Mouse (Mus musculus): ENCODE data around the gene Sv2a. TPM values are rescaled to one million over a fixed set of nuclear protein-coding genes. Genes with fewer than 3 reads are reported as not detected.
A peak's percentile ranks its signal among the peaks of the same experiment; 100 is the strongest.

Gene Sv2a
- polyA plus RNA-seq, 1 experiment, result 0.92 TPM

GRCm38 (mm10) chr3:96219661-96220130 is 38.7 kb downstream of the Sv2a start, which contains the start of the genes Bola1 and Hist2h2ab:
Bola1 (minus strand) TSS chr3:96219709.
Hist2h2ab (plus strand) TSS chr3:96219865.
- Histone ChIP-seq H3K4me1 (ENCODE audit: control insufficient read depth, insufficient read depth, low read length) (peaks cover 14% of the 10 kb centered on the region), H3K4me3 (ENCODE audit: insufficient read depth, low read length) (peak within 1 kb of the TSS; percentile 83), H3K27ac (ENCODE audit: insufficient read depth, low read depth, low read length) (peak within 1 kb of the TSS; percentile 94)
- no peak for TF ChIP-seq POLR2A (IDR thresholded peaks at IDR 0.05; ENCODE audit: borderline replicate concordance, low read depth, low read length)
- no peak for TF ChIP-seq CTCF (IDR thresholded peaks at IDR 0.05; ENCODE audit: low read depth, low read length)

DNA sequence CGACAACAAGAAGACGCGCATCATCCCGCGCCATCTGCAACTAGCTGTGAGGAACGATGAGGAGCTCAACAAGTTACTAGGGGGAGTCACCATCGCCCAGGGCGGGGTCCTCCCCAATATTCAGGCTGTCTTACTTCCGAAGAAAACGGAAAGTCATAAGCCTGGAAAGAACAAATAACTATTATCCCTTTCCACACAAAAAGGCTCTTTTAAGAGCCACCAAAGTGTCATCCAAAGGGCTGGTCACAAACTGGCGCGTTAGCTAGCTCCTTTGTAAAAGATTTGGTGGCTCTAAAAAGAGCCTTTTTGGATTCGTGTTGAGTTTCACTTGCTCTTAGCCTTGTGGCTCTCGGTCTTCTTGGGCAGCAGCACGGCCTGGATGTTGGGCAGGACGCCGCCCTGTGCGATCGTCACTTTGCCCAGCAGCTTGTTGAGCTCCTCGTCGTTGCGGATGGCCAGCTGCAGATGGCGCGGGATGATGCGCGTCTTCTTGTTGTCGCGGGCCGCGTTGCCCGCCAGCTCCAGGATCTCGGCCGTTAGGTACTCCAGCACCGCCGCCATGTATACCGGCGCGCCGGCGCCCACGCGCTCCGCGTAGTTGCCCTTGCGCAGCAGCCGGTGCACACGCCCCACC is 39.3 kb downstream of the Sv2a start:
- Histone ChIP-seq H3K27ac (ENCODE audit: insufficient read depth, low read depth, low read length) (peak overlapping the region; percentile 94), H3K4me3 (ENCODE audit: insufficient read depth, low read length) (peak overlapping the region; percentile 83), H3K4me1 (ENCODE audit: control insufficient read depth, insufficient read depth, low read length) (peaks cover 20% of the 10 kb centered on the region)
- TF ChIP-seq POLR2A (IDR thresholded peaks at IDR 0.05; ENCODE audit: borderline replicate concordance, low read depth, low read length), result 0 out of 2 replicates have a peak, but pooled peaks have one; percentile 3

DNA sequence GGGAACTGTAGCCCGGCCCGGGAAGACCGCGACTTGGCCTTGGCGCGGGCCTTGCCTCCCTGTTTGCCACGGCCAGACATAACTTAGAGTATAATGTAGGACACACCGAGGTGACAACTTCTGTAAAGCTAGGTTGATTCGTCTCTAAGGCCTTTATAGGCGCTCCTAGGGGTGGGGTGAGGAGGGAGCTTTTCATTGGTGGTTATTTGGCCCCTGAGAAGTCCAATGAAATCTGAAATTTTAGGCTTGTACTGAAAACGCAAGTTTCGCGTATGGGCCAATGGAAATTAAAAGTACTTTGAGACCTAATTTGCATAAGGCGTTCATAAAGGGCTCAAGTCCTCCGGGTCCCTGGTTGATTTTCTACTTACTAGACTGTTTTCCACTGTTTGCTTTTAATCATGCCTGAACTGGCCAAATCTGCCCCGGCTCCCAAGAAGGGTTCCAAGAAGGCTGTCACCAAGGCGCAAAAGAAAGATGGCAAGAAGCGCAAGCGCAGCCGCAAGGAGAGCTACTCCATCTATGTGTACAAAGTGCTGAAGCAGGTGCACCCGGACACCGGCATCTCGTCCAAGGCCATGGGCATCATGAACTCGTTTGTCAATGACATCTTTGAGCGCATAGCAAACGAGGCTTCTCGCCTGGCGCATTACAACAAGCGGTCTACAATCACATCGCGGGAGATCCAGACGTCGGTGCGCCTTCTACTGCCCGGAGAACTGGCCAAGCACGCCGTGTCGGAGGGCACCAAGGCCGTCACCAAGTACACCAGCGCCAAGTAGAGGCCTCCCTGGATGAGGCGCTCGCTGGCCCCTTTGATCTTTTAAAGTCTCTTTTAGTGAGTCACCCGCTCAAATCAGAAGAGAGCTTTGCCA is 40.1 kb downstream of the Sv2a start, which contains the start of the genes Hist2h2ac and Hist2h2be:
TSS of gene Hist2h2ac (minus strand) at position 116 of the 875 bp plus-strand sequence.
TSS of gene Hist2h2be (plus strand) at position 355 of the 875 bp plus-strand sequence.
- Histone ChIP-seq H3K4me1 (ENCODE audit: control insufficient read depth, insufficient read depth, low read length) (peaks cover 27% of the 10 kb centered on the region), H3K27ac (ENCODE audit: insufficient read depth, low read depth, low read length) (peak within 1 kb of the TSS; percentile 94), H3K4me3 (ENCODE audit: insufficient read depth, low read length) (peak within 1 kb of the TSS; percentile 83)
- TF ChIP-seq POLR2A (IDR thresholded peaks at IDR 0.05; ENCODE audit: borderline replicate concordance, low read depth, low read length) (0 out of 2 replicates have a peak, but pooled peaks have one; percentile 85), CTCF (IDR thresholded peaks at IDR 0.05; ENCODE audit: low read depth, low read length) (no peak)

GRCm38 (mm10) chr3:96221640-96222038 is 40.7 kb downstream of the Sv2a start:
- Histone ChIP-seq H3K4me1 (ENCODE audit: control insufficient read depth, insufficient read depth, low read length) (peaks cover 31% of the 10 kb centered on the region), H3K27ac (ENCODE audit: insufficient read depth, low read depth, low read length) (peak overlapping the region; percentile 80), H3K4me3 (ENCODE audit: insufficient read depth, low read length) (peak overlapping the region; percentile 69)
- TF ChIP-seq CTCF (IDR thresholded peaks at IDR 0.05; ENCODE audit: low read depth, low read length) (no peak), POLR2A (IDR thresholded peaks at IDR 0.05; ENCODE audit: borderline replicate concordance, low read depth, low read length) (no peak)

DNA sequence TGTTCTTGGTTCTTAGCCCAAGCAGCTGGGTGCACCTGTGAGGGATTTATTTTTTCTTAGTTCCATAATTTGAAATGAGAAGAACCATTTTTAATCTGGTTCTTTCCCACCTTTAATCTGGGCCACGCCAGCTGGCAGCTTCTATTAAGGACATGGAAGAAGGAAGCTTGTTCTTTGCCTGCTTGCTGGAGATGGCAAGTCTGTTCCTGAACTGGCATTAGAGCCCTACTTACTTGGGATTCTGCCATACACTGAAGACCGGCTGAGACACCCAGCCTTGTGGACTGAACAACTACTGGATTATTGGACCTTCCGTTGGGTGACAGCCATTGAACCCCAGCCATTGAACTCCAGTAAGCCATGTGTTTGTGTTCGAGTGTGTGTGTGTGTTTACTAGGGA is 41.8 kb downstream of the Sv2a start:
- TF ChIP-seq CTCF (IDR thresholded peaks at IDR 0.05; ENCODE audit: low read depth, low read length), result no peak
- TF ChIP-seq POLR2A (IDR thresholded peaks at IDR 0.05; ENCODE audit: borderline replicate concordance, low read depth, low read length), result no peak
- peak overlapping the region; percentile 50 for H3K4me3 ChIP-seq (ENCODE audit: insufficient read depth, low read length)

DNA sequence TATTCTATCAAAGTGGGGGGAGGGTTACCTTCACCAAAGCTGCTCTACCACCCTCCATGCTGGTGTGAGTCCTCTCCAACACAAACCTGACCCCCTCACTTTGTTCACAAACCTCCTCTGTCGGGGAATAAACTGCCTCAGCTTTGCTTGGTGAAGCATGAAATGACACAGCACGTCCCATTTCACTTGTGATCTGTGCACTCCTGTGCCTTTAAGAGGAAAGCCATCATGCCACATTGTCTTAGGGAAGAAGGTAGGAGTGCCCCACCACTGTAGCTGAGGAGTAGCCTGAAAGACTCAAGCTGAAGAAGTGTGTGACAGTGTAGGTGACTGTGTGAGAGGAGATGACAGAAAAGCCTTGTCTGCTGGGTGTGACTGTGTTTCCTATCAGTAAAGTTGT is 44.5 kb downstream of the Sv2a start:
- peaks cover 62% of the 10 kb centered on the region for H3K4me1 ChIP-seq (ENCODE audit: control insufficient read depth, insufficient read depth, low read length)
- H3K27ac ChIP-seq (ENCODE audit: insufficient read depth, low read depth, low read length), result peak overlapping the region; percentile 83
- TF ChIP-seq POLR2A (IDR thresholded peaks at IDR 0.05; ENCODE audit: borderline replicate concordance, low read depth, low read length) (no peak), CTCF (IDR thresholded peaks at IDR 0.05; ENCODE audit: low read depth, low read length) (no peak)
- peak overlapping the region; percentile 7 for H3K4me3 ChIP-seq (ENCODE audit: insufficient read depth, low read length)

More for the DNA sequence above, 41.8 kb downstream of the Sv2a start:
- peaks cover 40% of the 10 kb centered on the region for H3K4me1 ChIP-seq (ENCODE audit: control insufficient read depth, insufficient read depth, low read length)
- peak overlapping the region; percentile 80 for H3K27ac ChIP-seq (ENCODE audit: insufficient read depth, low read depth, low read length)

DNA sequence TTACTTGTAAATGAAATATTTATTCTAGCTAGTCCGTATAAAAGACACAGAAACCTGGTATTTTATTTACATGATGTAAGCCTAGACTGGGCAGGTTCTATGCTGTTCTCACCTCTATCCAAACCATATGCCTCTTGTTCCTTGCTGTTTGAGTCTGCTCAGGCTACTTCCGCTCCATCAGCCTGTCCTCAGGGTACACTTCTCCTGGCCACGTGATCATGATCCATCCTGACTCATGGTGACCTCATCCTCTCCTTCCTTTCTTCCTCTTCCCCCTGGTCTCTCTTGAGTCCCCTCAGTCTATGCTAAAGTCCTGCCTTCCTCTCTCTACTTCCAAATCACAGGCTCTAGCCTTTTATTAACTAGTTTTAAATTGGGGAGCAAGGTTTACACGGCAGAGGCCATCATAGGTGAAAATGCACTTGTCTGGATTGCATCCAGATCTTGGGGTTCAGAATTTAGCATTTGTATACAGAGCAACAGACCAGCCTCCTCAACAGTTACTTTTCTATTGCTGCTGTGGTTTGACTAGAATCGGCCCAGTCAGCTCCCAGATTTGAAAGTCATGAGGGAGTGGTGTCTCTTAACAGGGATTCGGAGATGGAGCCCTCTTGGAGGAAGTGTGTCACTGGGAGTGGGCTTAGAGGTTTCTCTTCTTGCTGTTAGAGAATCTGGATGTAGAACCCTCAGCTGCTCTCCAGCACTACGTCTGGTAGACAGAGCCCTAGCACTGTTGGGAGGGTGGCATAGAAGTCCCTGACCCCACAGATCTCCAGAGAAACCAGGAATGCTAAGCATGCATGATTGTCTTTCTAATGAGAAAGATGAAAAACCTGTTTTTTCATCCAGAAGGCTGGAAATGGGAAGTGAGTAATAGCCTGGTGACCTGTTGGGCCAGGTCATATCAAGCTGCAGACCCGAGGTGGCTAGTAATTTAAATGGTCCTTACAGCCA is 46.0 kb downstream of the Sv2a start:
- peak overlapping the region; percentile 93 for H3K27ac ChIP-seq (ENCODE audit: insufficient read depth, low read depth, low read length)
- TF ChIP-seq POLR2A (IDR thresholded peaks at IDR 0.05; ENCODE audit: borderline replicate concordance, low read depth, low read length) (no peak), CTCF (IDR thresholded peaks at IDR 0.05; ENCODE audit: low read depth, low read length) (no peak)
- peak overlapping the region; percentile 11; the same call in 1 of the 2 replicates for H3K4me3 ChIP-seq (ENCODE audit: insufficient read depth, low read length)
- peaks cover 70% of the 10 kb centered on the region for H3K4me1 ChIP-seq (ENCODE audit: control insufficient read depth, insufficient read depth, low read length)

GRCm38 (mm10) chr3:96228828-96229227 is 47.9 kb downstream of the Sv2a start:
- H3K27ac ChIP-seq (ENCODE audit: insufficient read depth, low read depth, low read length), result peak overlapping the region; percentile 28; the same call in 1 of the 2 replicates
- H3K4me3 ChIP-seq (ENCODE audit: insufficient read depth, low read length), result no peak overlapping the region
- TF ChIP-seq POLR2A (IDR thresholded peaks at IDR 0.05; ENCODE audit: borderline replicate concordance, low read depth, low read length), result no peak
- no peak for TF ChIP-seq CTCF (IDR thresholded peaks at IDR 0.05; ENCODE audit: low read depth, low read length)
- peaks cover 66% of the 10 kb centered on the region for H3K4me1 ChIP-seq (ENCODE audit: control insufficient read depth, insufficient read depth, low read length)

GRCm38 (mm10) chr3:96230404-96230803 is 49.5 kb downstream of the Sv2a start:
- TF ChIP-seq CTCF (IDR thresholded peaks at IDR 0.05; ENCODE audit: low read depth, low read length), result no peak
- no peak for TF ChIP-seq POLR2A (IDR thresholded peaks at IDR 0.05; ENCODE audit: borderline replicate concordance, low read depth, low read length)
- H3K4me1 ChIP-seq (ENCODE audit: control insufficient read depth, insufficient read depth, low read length), result peaks cover 52% of the 10 kb centered on the region
- no peak overlapping the region for H3K4me3 ChIP-seq (ENCODE audit: insufficient read depth, low read length)
- H3K27ac ChIP-seq (ENCODE audit: insufficient read depth, low read depth, low read length), result no peak overlapping the region

Measured in bone marrow macrophage, adult 2 months (primary cell).